Mouse (Mus musculus) T-helper 2 cell (primary cell): ENCODE measurements around the gene Commd9.

Experiments
- in situ Hi-C: fragments of 300-600 bp; cut with MboI, MseI; formaldehyde crosslinking; loops from one replicate; pipeline ENCODE4 v1.15.1; 2025; ENCODE audit warnings: high pct_unique_total_duplicates

Commd9 gene

GRCm38 (mm10) chr2:101908773-101909172 is 22.7 kb downstream of the Commd9 start:
- in situ Hi-C loops: loop anchor here (5.0 to 10.0 kb wide), 2 partner anchors 196 to 544 kb away; partner anchors contain the start of gene Fjx1

- in situ Hi-C loops: loop anchor here (5.0 to 10.0 kb wide), 2 partner anchors 195 to 543 kb away; partner anchors contain the start of gene Fjx1
Measured at GRCm38 (mm10) chr2:101909326-101910080, 23.5 kb downstream of the Commd9 start.

GRCm38 (mm10) chr2:101918518-101918917 is 32.5 kb downstream of the Commd9 start:
- in situ Hi-C loops: no loop called here

GRCm38 (mm10) chr2:101920136-101920554 is 34.1 kb downstream of the Commd9 start:
- in situ Hi-C loops: no loop called here

- in situ Hi-C loops: no loop called here
Measured at GRCm38 (mm10) chr2:101922302-101922701, 36.3 kb downstream of the Commd9 start.

GRCm38 (mm10) chr2:101923181-101923580 is 37.1 kb downstream of the Commd9 start:
- in situ Hi-C loops: no loop called here

- in situ Hi-C loops: no loop called here
Measured at GRCm38 (mm10) chr2:101925183-101925582, 39.1 kb downstream of the Commd9 start.

GRCm38 (mm10) chr2:101925591-101926188 is 39.6 kb downstream of the Commd9 start:
- in situ Hi-C loops: no loop called here

GRCm38 (mm10) chr2:101932169-101932936 is 46.3 kb downstream of the Commd9 start:
- in situ Hi-C loops: no loop called here

- in situ Hi-C loops: no loop called here
Measured at GRCm38 (mm10) chr2:101933301-101933700, 47.3 kb downstream of the Commd9 start.

- in situ Hi-C loops: no loop called here
Measured at GRCm38 (mm10) chr2:101935006-101935405, 49.0 kb downstream of the Commd9 start.

GRCm38 (mm10) chr2:101950716-101951520 is 64.9 kb downstream of the Commd9 start:
- in situ Hi-C loops: no loop called here
